Mouse (Mus musculus) hindlimb bud, embryonic 11.5 days (tissue): ENCODE data around the gene Adamtsl1.

Source experiments
- DNase-seq: peaks from one replicate; pipeline ENCODE4 v3.0.0-alpha.2; 2012; ENCODE audit warnings: low read depth, low spot score; ENCODE audit errors: extremely low spot score

Adamtsl1 gene

GRCm38 (mm10) chr4:85904217-85904616 is 390.2 kb downstream of the Adamtsl1 start:
- DNase-seq: no peak

- DNase-seq: no peak
Measured at GRCm38 (mm10) chr4:85916034-85916433, 402.1 kb downstream of the Adamtsl1 start.

DNA sequence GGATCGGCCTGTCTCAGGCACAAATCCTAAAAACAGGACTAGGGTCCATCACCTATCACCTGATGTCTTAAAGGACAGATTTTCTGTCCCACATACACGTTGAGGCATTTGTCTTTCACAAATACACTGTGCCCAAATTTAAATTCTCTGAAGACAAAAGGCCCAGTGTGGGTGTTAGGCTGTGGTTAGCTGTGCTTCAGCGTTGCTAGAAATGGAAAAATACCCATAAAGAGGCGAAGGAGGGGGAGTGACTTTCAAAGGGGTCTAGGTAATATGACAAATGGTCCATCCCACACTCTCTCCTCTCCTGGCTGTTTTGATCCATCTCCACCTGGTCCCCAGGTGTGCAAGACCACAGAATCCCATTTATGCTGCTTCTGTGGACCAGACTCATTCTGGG is 404.4 kb downstream of the Adamtsl1 start:
- no peak for DNase-seq

DNA sequence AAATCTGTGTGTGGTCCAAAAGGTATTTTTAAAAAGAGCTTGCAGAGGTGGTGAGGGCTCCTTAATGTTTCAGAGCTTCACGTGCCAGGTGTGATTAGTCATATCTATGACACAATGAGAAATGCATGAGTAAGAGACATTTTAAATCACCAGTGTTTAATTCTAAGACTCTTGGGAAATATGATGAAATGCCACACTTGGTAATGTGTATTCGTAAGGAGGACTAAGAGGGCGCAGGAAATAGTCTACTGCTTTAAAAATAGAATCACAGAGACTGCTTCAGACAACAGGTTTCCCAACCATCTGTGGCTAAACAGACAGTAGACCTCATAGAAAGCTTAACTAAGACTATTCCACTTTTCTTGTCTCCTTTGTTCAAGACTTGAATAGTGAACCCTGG is 406.5 kb downstream of the Adamtsl1 start:
- no peak for DNase-seq

GRCm38 (mm10) chr4:85922741-85923140 is 408.8 kb downstream of the Adamtsl1 start:
- no peak for DNase-seq

GRCm38 (mm10) chr4:85932129-85932528 is 418.2 kb downstream of the Adamtsl1 start:
- DNase-seq: no peak

DNA sequence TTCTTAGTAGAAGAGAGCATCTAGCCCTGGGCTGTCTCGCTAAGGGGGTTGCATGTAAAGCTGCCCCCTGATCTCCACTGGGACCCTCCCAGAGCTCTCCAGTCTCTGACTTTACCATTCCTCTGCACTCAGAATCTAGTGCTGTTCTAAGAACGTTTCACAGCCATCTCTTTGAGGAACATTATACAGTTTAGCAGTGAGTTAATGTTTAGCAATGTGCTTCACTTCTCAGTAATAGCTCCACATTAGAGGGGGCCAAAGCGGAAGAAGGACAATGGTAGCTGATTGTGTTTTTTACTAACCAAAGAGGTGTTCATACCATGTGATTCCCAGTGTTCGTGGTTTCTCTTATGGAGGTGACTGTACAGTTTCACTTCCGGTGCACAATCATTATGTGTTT is 425.5 kb downstream of the Adamtsl1 start:
- DNase-seq: no peak

DNA sequence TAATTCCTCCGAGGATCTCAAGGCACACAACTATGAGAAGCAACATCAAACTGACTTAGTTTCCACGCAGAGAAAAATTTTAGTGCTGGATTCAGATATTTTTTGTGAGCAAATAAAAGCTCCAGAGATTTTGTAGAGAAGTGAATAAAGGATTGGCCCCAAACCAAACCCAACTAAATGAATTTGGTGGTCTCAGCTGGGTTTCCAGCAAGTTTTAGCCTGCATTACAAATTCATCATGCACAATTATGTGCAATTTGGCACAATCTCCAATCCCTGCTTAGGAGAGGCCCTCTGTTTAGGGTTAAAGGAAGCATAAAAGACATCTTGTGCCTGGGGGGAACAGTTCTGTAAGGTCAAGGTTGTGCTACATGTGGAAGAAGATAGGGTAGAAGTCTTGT is 427.9 kb downstream of the Adamtsl1 start:
- no peak for DNase-seq

DNA sequence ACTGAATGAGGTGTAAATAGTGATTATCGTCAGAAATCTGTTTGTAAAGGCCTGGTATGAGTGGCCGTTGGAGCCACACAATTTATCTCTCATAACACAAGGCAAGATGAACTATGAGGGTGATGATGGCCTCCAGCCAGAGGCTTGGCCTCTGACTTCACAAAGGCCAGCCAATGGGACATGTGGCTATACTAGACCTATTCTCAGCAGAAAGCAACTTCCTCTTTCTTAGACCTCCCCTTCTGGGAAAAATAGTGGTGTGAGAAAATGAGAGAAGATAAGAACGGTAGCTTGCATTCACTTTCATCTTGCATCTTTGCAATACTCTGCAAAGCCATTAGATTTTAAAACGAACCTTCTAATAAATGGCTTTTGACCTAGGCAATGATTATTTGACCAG is 439.6 kb downstream of the Adamtsl1 start:
- no peak for DNase-seq

DNA sequence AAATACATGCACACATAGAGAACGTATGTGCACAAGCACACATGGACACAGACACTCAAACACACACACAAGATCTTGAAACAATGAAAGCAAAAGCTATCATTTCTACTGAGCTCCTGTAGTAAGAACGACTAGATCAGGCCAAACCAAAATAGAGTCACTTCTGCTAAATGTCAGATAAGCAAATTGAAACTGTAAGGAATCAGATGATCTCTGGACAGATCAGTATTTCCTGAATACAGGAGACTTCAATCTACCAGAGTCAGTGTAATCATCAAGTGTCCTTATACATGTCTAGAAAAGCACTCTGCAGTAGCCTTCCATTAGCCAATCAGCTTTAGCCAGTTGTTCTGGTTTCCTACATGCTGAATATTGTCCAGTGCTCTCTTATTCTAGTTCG is 441.4 kb downstream of the Adamtsl1 start:
- no peak for DNase-seq

GRCm38 (mm10) chr4:85957266-85957665 is 443.3 kb downstream of the Adamtsl1 start:
- no peak for DNase-seq

DNA sequence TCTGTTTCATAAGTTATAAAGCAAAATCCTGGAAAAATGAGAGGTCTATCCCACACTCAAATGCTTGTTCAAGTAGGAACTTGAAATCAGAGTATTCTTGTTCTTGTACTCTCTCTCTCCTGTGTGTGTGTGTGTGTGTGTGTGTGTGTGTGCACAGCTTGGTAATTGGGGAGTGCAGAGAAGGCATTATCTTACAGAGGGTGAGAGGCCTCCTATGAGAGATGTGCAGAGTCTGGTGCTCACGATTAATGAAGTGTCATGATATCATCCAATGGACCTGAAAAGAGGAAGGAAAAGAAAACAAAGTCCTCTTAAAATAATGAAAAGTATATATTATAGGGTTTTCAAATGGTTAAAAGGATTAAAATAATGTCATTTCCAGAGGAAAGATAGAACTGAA is 443.9 kb downstream of the Adamtsl1 start:
- no peak for DNase-seq

- DNase-seq: no peak
Measured at GRCm38 (mm10) chr4:85959019-85959418, 445.0 kb downstream of the Adamtsl1 start.

- DNase-seq: no peak
Measured at GRCm38 (mm10) chr4:85976188-85976587, 462.2 kb downstream of the Adamtsl1 start.

DNA sequence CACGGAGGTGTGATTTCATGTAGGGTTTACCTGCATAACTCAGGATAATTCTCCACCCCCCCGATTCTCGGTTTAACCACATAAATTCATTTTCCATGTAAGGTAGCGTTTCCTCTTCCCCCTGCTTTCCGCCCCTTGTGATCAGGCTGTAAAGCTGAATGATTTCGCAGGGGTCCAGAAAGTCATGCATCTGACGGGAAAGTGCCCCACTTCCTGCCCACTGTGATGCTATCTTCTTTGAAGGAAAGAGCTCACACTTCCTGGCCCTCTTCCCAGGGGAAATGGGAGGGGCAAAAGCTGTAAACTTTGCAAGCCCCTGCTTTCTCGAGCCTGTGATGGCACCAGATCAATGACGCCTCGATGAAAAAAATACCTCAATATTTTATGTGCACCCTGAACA is 465.2 kb downstream of the Adamtsl1 start:
- no peak for DNase-seq

GRCm38 (mm10) chr4:86006596-86006995 is 492.6 kb downstream of the Adamtsl1 start:
- no peak for DNase-seq

- DNase-seq: no peak
Measured at GRCm38 (mm10) chr4:86013640-86014039, 499.7 kb downstream of the Adamtsl1 start.

DNA sequence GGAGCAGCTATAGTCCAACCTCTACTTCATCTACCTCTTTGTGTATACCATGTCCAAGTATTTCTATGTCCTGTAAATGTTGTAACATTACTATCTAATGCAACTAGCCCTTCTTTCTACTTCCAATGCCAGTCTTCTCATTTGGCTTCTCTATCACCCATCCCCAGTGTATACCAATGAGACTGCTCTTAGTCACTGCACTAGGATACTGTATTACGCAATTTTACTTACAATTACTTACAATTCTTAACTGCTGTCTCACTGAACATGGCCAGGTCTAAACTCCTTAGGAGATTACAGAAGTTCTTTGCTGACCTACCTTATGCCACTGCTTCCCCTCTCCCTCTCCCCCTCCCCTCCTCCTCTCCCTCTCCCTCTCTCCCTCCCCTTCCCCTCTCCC is 505.0 kb downstream of the Adamtsl1 start:
- no peak for DNase-seq

DNA sequence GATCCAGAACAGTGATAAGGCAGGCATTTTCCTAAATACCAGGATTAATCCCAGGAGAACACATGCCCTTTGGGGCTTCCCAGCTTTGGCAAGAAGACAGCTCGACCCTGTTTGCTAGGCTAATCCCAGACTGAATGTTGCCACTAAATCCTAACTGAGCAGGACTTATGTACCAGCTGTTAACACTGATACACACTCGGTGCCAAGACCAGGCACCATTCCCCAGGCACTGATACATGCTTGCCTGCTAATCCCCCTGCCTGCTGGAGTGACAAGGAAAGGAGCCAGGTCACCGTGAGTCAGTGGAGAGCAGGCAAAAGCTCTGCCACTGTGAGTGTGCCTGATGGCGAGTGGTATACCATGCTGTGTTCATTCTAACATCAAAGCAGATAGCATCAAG is 505.6 kb downstream of the Adamtsl1 start:
- no peak for DNase-seq

- DNase-seq: no peak
Measured at GRCm38 (mm10) chr4:86020372-86021090, 506.6 kb downstream of the Adamtsl1 start.

GRCm38 (mm10) chr4:86024573-86025160 is 510.7 kb downstream of the Adamtsl1 start:
- DNase-seq: peak; percentile 50

GRCm38 (mm10) chr4:86029486-86029885 is 515.5 kb downstream of the Adamtsl1 start:
- no peak for DNase-seq

DNA sequence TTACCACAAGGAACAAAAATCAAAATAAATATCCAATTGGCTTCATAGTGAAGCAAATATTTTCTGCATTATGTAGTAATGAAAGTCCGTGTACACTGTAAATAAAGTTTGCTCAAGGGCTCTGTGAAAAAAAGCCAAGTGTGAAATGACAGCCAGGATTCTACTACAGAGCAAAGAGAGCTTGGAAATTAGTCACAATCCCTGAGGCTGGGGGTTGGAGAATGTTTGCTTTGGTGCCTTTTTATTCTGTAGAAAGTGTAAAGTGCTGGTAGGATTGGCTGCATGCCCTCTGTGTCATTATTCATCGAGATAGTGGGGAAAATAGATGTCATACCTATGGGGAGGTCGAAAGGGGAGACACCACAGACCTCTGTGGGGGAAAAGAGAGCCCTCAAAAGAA is 516.2 kb downstream of the Adamtsl1 start:
- no peak for DNase-seq
